Mouse (Mus musculus): ENCODE data around the gene Trank1.

Trank1 gene

DNA sequence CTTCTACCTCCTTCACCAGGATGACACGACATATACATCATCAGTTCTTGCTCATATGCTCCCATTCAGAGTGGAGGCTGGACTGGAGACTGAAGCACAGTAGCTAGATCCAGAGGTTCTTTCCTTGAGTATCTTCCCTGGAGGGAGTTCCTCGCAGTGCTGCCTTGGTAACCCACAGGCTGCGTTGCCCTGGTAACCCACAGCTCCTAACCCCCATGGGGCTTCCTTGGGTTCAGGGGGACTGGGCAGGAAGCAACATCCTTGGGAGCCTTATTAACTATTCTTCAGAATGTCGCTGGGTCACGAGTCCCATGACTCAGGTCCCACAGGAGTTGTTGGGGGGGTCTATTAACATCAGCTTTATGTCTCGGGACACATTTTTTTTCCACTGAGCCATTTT, 113.6 kb downstream of the Trank1 start:
- no peak for DNase-seq (ENCODE audit: low read depth, low spot score)

DNA sequence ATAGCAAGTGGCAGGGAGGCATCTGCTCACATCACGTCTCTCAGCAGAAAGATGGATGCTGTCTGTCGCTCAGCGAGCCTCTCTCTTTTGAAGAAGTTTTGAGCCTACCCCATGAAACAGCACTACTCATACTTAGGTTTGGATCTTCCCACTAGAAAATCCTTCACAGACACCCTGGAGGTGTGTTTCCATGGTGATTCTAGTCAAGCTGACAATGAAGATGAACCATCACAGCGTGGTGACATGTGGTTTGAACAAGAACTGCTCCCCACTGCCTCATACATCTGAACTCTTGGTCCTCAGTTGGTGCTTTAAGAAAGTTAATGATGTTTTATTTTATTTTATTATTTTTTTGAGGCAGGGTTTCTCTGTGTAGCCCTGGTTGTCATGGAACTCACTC, 114.4 kb downstream of the Trank1 start:
- no peak for DNase-seq (ENCODE audit: low read depth, low spot score)

DNA sequence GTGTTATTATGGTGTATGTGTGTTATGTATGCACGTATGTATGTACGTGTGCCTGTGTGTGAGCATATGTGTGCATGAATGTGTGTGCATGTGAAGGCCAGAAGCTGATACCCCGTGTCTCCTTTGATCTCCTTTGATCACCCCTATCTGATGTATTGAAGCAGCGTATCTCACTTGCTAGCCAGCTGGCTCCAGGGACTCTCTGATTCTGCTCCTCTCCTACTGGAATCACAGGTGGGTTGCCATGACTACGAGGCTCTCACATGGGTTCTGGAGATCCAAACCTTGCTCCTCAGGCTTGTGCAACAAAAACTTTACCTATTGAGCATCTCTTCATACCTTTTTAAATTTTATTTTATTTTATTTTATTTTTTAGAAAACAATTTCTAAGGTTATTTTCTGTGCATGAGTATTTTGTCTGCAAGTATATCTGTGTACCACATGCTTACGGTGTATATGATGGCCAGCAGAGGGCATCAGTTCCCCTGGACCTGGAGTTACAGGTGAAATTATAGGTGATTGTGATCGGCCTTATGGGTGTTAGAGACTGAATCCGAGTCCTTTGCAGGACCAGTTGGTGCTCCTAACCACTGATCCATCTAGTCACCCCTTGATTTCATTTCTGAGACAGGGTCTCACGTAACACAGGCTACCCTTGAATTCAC, 116.5 kb downstream of the Trank1 start:
- DNase-seq (ENCODE audit: low read depth, low spot score) = no peak

DNA sequence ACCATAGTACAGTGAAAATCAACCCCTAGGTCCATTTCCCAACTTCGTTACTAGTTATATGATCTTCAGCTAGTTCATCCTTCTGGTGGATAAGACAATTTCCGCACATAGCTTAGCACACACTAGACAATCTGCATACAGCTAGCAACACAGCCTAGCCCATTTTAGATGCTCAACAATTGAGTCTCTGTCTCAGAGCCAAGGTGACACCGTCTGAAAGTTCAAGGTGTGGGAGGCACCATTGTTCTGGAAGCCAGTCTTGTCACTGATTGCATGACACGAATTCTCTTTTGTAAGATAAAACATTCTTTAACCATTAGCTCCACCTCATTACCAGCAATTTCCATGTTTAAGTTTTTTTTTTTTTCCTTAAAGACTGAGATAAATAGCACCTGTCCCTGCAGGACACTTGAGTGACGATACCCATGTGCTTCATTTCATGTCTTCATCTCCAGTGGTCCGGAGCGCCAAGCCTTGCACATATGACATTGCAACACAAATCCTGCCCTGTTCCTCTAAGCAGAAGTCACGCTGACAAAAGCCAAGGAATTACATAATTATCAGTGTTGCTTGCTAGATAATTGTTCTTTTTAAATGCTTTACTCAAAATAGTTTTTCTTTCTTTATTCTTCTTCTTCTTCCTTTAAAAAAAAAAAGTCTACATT, 117.3 kb downstream of the Trank1 start:
- no peak for DNase-seq (ENCODE audit: low read depth, low spot score)

DNA sequence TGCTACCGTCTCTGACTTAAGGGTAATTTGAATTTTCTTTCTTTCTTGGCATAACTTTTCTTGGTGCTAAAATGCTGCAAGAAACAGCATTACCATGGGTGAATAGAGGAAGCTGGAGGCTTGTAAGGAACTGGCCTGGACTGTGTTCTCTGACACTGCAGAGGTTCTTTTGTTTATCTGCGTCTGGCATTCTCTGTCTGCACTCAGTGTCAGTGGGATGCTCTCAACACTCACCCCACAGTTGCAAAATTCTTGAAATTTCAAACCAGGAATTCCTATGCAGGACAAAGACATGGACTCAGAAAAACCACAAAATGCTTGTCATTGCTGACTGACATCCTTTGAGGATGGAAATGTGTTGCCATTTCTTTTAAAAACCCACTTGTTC, 117.8 kb downstream of the Trank1 start:
- no peak for DNase-seq (ENCODE audit: low read depth, low spot score)

DNA sequence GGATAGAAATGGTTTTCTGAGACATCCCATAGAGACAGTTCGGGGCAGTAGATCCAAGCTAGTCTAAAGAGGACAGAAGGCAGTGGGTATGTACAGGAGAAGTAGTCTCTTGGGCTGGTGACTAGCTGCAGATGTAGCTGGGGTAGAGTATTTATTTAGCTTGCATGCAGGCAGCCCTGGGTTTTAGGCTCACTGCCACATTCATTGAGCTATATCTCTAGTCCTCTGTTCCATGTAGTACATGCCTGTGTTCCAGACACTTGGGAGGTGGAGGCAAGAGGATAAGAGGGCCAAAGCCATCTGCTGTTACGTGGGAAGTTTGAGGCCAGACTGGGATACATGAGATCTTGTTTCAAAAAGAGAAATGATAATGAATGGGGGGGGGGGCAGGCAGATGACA, 123.9 kb downstream of the Trank1 start:
- DNase-seq (ENCODE audit: low read depth, low spot score) = no peak

DNA sequence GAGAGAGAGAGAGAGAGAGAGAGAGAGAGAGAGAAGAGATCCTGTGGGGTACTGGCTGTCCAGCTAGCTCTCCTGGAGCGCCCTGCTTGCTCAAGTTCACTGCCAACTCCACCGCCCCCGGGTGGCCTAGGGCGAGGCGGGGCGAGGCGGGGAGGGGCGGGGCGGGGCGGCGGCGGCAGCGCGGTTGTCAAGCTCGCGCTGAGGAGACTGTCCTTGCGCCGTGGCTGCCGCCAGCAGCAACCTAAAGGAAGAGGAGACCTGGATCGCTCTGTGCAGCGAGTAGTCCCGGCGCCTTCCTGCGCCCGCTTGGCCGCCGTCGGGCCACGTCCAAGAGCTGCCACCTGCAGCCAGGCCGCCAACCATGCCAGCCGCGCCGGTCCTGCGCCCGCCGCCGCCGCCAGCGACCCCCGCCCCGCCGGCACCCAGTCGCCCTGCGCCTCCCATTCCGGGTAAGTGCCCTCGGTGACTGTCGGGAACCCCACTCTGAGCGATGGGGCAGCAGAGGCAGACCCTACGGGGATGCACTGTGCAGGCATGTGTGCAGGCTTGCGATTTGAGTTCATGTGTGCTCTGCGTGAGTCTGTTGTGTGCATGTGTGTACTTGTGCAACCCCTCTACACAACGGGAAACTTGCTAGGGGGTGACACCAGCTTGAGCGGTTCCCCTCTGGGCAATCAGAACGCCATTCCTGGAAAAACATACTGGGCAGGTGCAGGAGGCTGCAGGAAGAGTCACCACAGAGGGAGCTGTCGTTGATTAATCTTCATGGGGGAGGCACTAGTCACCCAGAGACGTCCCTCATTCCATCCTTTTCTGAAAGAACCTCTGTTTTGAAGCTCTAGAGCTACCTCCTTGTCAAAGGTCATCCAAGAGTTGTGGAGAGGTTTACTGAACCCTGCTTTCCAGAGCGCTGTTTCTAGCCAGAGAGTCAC, 127.6 kb downstream of the Trank1 start, which contains the start of gene Dclk3:
Gene Dclk3, plus strand, starts transcription at position 178 of the 932 bp plus-strand sequence.
- no peak for DNase-seq (ENCODE audit: low read depth, low spot score)

DNA sequence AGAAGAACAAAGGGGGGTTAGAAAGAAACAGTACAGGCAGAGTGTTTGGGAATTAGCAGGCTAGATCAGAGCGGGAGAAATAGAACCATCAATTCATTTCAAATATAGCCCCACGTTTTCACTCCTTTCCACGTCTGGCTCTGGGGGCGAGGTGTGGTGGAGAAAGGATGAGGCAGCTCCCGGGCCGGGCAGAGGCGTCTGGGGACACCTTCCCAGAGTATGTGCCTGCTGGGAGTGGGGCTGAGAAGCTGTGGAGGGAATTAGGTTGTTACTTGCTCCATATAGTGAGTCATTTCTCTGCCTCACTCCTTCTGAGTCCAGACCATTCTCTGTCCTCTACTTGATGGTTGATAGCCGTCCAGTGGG, 128.3 kb downstream of the Trank1 start:
- no peak for DNase-seq (ENCODE audit: low read depth, low spot score)

DNA sequence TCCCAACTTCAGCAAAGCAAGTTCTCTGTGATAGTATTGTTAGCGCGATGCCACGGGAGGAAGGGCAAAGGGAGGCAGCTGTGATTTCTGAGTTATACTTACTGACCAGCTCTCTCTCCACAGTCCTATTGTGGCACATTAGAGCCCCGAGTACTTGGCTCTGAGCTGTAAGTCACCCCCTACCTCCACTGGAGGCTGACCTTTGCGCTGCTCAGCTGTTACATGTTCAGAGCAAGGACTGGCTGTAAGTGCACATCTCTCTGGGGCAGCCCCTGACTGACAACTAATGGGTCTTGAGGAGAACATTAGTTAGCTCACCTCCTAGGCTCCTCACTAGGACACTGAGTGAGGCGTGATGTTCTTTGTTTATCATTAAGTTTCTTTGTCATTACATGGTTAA, 128.9 kb downstream of the Trank1 start:
- no peak for DNase-seq (ENCODE audit: low read depth, low spot score)

DNA sequence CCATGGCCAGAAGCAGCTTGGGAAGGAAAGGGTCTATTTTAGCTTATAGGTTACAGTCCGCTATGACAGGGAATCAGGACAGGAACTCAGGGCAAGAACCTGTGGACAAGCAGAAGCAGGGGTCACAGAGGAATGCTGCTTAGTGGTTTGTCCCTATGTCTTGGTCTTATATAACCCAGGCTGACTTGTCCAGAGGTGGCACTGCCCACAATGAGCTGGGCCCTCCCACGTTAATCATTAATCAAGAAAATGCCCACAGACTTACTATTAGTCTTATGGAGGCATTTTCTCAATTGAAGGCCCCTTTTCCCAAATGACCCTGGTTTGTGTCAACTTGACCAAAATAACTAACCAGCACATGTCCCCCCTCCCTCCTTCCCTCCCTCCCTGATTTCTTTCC, 129.6 kb downstream of the Trank1 start:
- DNase-seq (ENCODE audit: low read depth, low spot score) = no peak

Measured in c-Kit-negative CD71-positive TER-119-positive erythroid progenitor cells, embryonic 14.5 days (primary cell).